19 mouse cellular contexts compared by ENCODE assay signal in genomic region chr3:9401685-9402084, GRCm38 (mm10).
DNase-seq lines count a peak whose midpoint lies in the region; ATAC-seq lines count a peak whose summit lies in the region.
"Had no signal": no experiment of that assay in that cellular context is flagged by ENCODE, and none has a peak within 500 bp of the region (broad histone marks: within the 10 kb centered on the region; RNA-seq: fewer than 3 reads in every experiment).

No protein-coding gene starts in this region.

- H3K4me1 ChIP-seq in heart, embryonic 10.5 days: peaks cover 27% of the 10 kb centered on the region
- peaks cover 45% of the 10 kb centered on the region for H3K4me1 ChIP-seq in limb, embryonic 13.5 days
- peaks cover 11% of the 10 kb centered on the region; the same call in 1 of the 2 replicates for H3K4me1 ChIP-seq in limb, embryonic 10.5 days

- 70% methylated on average over 6 of the region's 6 CpGs for WGBS in heart, embryonic 10.5 days
- WGBS in limb, embryonic 13.5 days: 62% methylated on average over 6 of the region's 6 CpGs
- 64% methylated on average over 6 of the region's 6 CpGs for WGBS in limb, embryonic 10.5 days
- WGBS in macrophage (ENCODE audit: missing documents): 79% methylated on average over 6 of the region's 6 CpGs

- H3K9ac ChIP-seq in limb, embryonic 13.5 days: no peak overlapping the region
- H3K9ac ChIP-seq: forebrain, embryonic 12.5 days; kidney, embryonic 15.5 days; stomach, embryonic 15.5 days had no signal

- no peak overlapping the region for H3K4me2 ChIP-seq in limb, embryonic 13.5 days (replicated peaks)
- H3K4me2 ChIP-seq: forebrain, embryonic 12.5 days; kidney, embryonic 15.5 days; stomach, embryonic 15.5 days had no signal

- H3K27me3 ChIP-seq in heart, embryonic 10.5 days (ENCODE audit: insufficient read depth, poor library complexity, severe bottlenecking): no peaks in the 10 kb centered on the region
- H3K27me3 ChIP-seq in limb, embryonic 13.5 days: no peaks in the 10 kb centered on the region
- no peaks in the 10 kb centered on the region for H3K27me3 ChIP-seq in limb, embryonic 10.5 days (ENCODE audit: low read depth, poor library complexity, severe bottlenecking)
- H3K27me3 ChIP-seq: forebrain, embryonic 12.5 days; kidney, embryonic 15.5 days; stomach, embryonic 15.5 days had no signal

- no peaks in the 10 kb centered on the region for H3K9me3 ChIP-seq in heart, embryonic 10.5 days
- H3K9me3 ChIP-seq in limb, embryonic 13.5 days: no peaks in the 10 kb centered on the region
- H3K9me3 ChIP-seq in limb, embryonic 10.5 days (replicated peaks): no peaks in the 10 kb centered on the region
- H3K9me3 ChIP-seq: forebrain, embryonic 12.5 days; kidney, embryonic 15.5 days; midbrain, embryonic 10.5 days; stomach, embryonic 15.5 days had no signal

- no peak overlapping the region for H3K4me3 ChIP-seq in heart, embryonic 10.5 days
- no peak overlapping the region for H3K4me3 ChIP-seq in limb, embryonic 13.5 days
- no peak overlapping the region for H3K4me3 ChIP-seq in limb, embryonic 10.5 days
- H3K4me3 ChIP-seq in macrophage (ENCODE audit: inconsistent target): no peak overlapping the region
- H3K4me3 ChIP-seq: forebrain, embryonic 12.5 days; kidney, embryonic 15.5 days; midbrain, embryonic 10.5 days; stomach, embryonic 15.5 days had no signal

- DNase-seq in heart, embryonic 10.5 days (ENCODE audit: low spot score): no peak
- no peak for DNase-seq in heart, postnatal 4 days
- DNase-seq in limb, embryonic 10.5 days (ENCODE audit: low spot score): no peak
- peak; percentile 53 for DNase-seq in 416B (ENCODE audit: low read depth)
- DNase-seq in embryo, embryonic 11 days: no peak
- DNase-seq: adrenal gland, adult 2 months; cerebellum, adult 9-10 months; gastrocnemius, postnatal 25 days; kidney, postnatal 4 days; lung, adult 18-20 months; lung, postnatal 14 days; retina, postnatal 1 day had no signal

- no peaks in the 10 kb centered on the region for H3K36me3 ChIP-seq in heart, embryonic 10.5 days
- H3K36me3 ChIP-seq in limb, embryonic 13.5 days: no peaks in the 10 kb centered on the region
- H3K36me3 ChIP-seq in limb, embryonic 10.5 days: no peaks in the 10 kb centered on the region
- no peaks in the 10 kb centered on the region for H3K36me3 ChIP-seq in macrophage (ENCODE audit: inconsistent target)
- H3K36me3 ChIP-seq: forebrain, embryonic 12.5 days; kidney, embryonic 15.5 days; midbrain, embryonic 10.5 days; stomach, embryonic 15.5 days had no signal

- H3K79me2 ChIP-seq in macrophage (ENCODE audit: inconsistent target): peaks cover 35% of the 10 kb centered on the region

- ATAC-seq in limb, embryonic 13.5 days (ENCODE audit: low FRiP score, low read depth): no peak
- ATAC-seq: intestine, postnatal 0 days had no signal

- peak overlapping the region; percentile 10; the same call in 1 of the 2 replicates for H3K27ac ChIP-seq in heart, embryonic 10.5 days
- peak overlapping the region; percentile 76; the same call in 1 of the 2 replicates for H3K27ac ChIP-seq in limb, embryonic 13.5 days
- no peak overlapping the region for H3K27ac ChIP-seq in limb, embryonic 10.5 days
- peak overlapping the region; percentile 77 for H3K27ac ChIP-seq in macrophage
- H3K27ac ChIP-seq: forebrain, embryonic 12.5 days; kidney, embryonic 15.5 days; midbrain, embryonic 10.5 days; stomach, embryonic 15.5 days had no signal
